Comparison of ENCODE assay signal across 8 mouse cellular contexts in genomic region chr5:122529316-122529715, GRCm38 (mm10). TPM values are rescaled to one million over a fixed set of nuclear protein-coding genes. Genes with fewer than 3 reads are reported as not detected.
A peak's percentile ranks its signal among the peaks of the same experiment; 100 is the strongest.
DNase-seq lines count a peak whose midpoint lies in the region; ATAC-seq and TF ChIP-seq lines count a peak whose summit lies in the region.

No protein-coding gene starts in this region.

- no peaks in the 10 kb centered on the region for H3K27me3 ChIP-seq in heart, embryonic 12.5 days (replicated peaks)

- no peaks in the 10 kb centered on the region for H3K9me3 ChIP-seq in heart, embryonic 12.5 days (replicated peaks)

- TF ChIP-seq POLR2A in olfactory bulb, adult 2 months (IDR thresholded peaks at IDR 0.05; ENCODE audit: insufficient read depth, low read depth, low read length), result no peak

- no peak for ATAC-seq in heart, embryonic 12.5 days (ENCODE audit: insufficient number of reproducible peaks, low FRiP score)
- no peak for ATAC-seq in monocyte, adult 5-6 weeks (replicated peaks; ENCODE audit: insufficient number of reproducible peaks, low FRiP score, low TSS enrichment, poor library complexity, severe bottlenecking)

- no peak overlapping the region for H3K4me3 ChIP-seq in heart, embryonic 12.5 days
- H3K4me3 ChIP-seq in olfactory bulb, adult 2 months (ENCODE audit: insufficient read depth, low read depth, low read length), result no peak overlapping the region

- WGBS in heart, embryonic 12.5 days, result 26% methylated on average over 3 of the region's 3 CpGs
- WGBS in olfactory bulb, adult 2 months, result 54% methylated on average over 3 of the region's 3 CpGs

- no peaks in the 10 kb centered on the region for H3K36me3 ChIP-seq in heart, embryonic 12.5 days

- DNase-seq in frontal cortex, postnatal 36 days (ENCODE audit: low spot score in 2 of 2), result peak; percentile 47 to 69
- no peak for DNase-seq in frontal cortex, postnatal 14 days (ENCODE audit: low spot score in 2 of 2)
- peak; percentile 77 for DNase-seq in brain, adult 2 months (ENCODE audit: low read depth, low spot score)
- DNase-seq in kidney, postnatal 10 days, result peak; percentile 81
- no peak for DNase-seq in thymus, postnatal 36 days

- H3K9ac ChIP-seq in heart, embryonic 12.5 days, result peak overlapping the region; percentile 37

- 0 out of 2 replicates have a peak overlapping the region, but pooled peaks have one; percentile 5 for H3K4me2 ChIP-seq in heart, embryonic 12.5 days

- peaks cover 75% of the 10 kb centered on the region for H3K4me1 ChIP-seq in heart, embryonic 12.5 days (replicated peaks)
- H3K4me1 ChIP-seq in olfactory bulb, adult 2 months (ENCODE audit: control insufficient read depth, insufficient read depth, low read length), result peaks cover 28% of the 10 kb centered on the region

- peak overlapping the region; percentile 94 for H3K27ac ChIP-seq in heart, embryonic 12.5 days (ENCODE audit: poor library complexity, severe bottlenecking)
- peak overlapping the region; percentile 35; the same call in 1 of the 2 replicates for H3K27ac ChIP-seq in olfactory bulb, adult 2 months (ENCODE audit: insufficient read depth, low read depth, low read length)

- TF ChIP-seq CTCF in olfactory bulb, adult 2 months (IDR thresholded peaks at IDR 0.05; ENCODE audit: insufficient read depth, low read depth, low read length), result no peak

RNA-seq across cellular contexts. Expression of gene Atp2a2, which starts 27.3 kb away (rescaled TPM):
- polyA plus RNA-seq in heart, embryonic 12.5 days (2016; fragmentation: Nextera tagmentation; extraction: Ambion mirVana), result 414 and 424 TPM in 2 replicates
- polyA plus RNA-seq in olfactory bulb, adult 2 months (2012; ENCODE audit: insufficient read depth, insufficient read length, low replicate concordance, missing spikeins), result 113 and 352 TPM in 2 replicates
- 84.0 to 111 TPM (median 86.3 TPM) in 3 replicates for total RNA-seq in monocyte, adult 5-6 weeks (2017)

Comparison
In these comparisons a context has a peak if more than half of its experiments do, and no peak if none do; other contexts are left out.
1. DNase-seq: peak in frontal cortex, postnatal 36 days (2 of 2), brain, adult 2 months (single experiment) and kidney, postnatal 10 days (single experiment); none in frontal cortex, postnatal 14 days (0 of 2) and thymus, postnatal 36 days (0 of 2).